Mouse (Mus musculus) heart, postnatal 0 days (tissue): ENCODE measurements around the gene Izumo1.

ENCODE experiments used
- CTCF ChIP-seq: IDR thresholded peaks from 2 replicates; pipeline ENCODE4 v1.5.1; 2016; ENCODE audit warnings: antibody characterized with exemption, control low read depth, low read depth
- EP300 ChIP-seq: IDR thresholded peaks from 2 replicates; pipeline ENCODE4 v1.6.1; 2016; ENCODE audit warnings: antibody characterized with exemption, low read depth

- TF ChIP-seq CTCF (no peak), EP300 (no peak)
These were observed 22.0 kb downstream of the Izumo1 start for GRCm38 (mm10) chr7:45643441-45644178.
